Mouse (Mus musculus) hindbrain, embryonic 16.5 days (tissue): ENCODE measurements around the gene Aig1. TPM values are rescaled to one million over a fixed set of nuclear protein-coding genes. Genes with fewer than 3 reads are reported as not detected.

Experiments used
- ATAC-seq: fragments of 200-750 bp; cut with Nextera tagmentation; 2 replicates; pipeline ENCODE4 v1.8.0; 2017; ENCODE audit warnings: moderate TSS enrichment, moderate library complexity
- H3K27ac ChIP-seq: fragments of 300-500 bp; sonication (generic); 2 replicates; pipeline ENCODE4 v1.5.1; 2014; ENCODE audit warnings: low read depth, mild to moderate bottlenecking, control low read depth, low read length, moderate library complexity
- H3K27me3 ChIP-seq: fragments of 300-500 bp; sonication (generic); replicated peaks from 2 replicates; pipeline ENCODE4 v1.6.1; 2014; ENCODE audit warnings: low read length; ENCODE audit not compliant: control insufficient read depth, insufficient read depth
- H3K36me3 ChIP-seq: fragments of 300-500 bp; sonication (generic); 2 replicates; pipeline ENCODE4 v1.6.1; 2014; ENCODE audit warnings: mild to moderate bottlenecking, low read length, moderate library complexity, mixed read lengths; ENCODE audit not compliant: control insufficient read depth, insufficient read depth
- H3K4me1 ChIP-seq: fragments of 300-500 bp; sonication (generic); 2 replicates; pipeline ENCODE4 v1.6.1; 2014; ENCODE audit warnings: low read depth, low read length; ENCODE audit not compliant: control insufficient read depth, insufficient read depth
- H3K4me2 ChIP-seq: fragments of 300-500 bp; sonication (generic); 2 replicates; pipeline ENCODE4 v1.6.1; 2014; ENCODE audit warnings: mild to moderate bottlenecking, low read length, control low read depth, moderate library complexity
- H3K4me3 ChIP-seq: fragments of 300-500 bp; sonication (generic); 2 replicates; pipeline ENCODE4 v1.5.1; 2014; ENCODE audit warnings: mild to moderate bottlenecking, low read length, control low read depth, moderate library complexity
- H3K9ac ChIP-seq: fragments of 300-500 bp; sonication (generic); 2 replicates; pipeline ENCODE4 v1.6.1; 2014; ENCODE audit warnings: low read depth, mild to moderate bottlenecking, control low read depth, low read length, moderate library complexity
- H3K9me3 ChIP-seq: fragments of 300-500 bp; sonication (generic); 2 replicates; pipeline ENCODE4 v1.6.1; 2014; ENCODE audit warnings: mild to moderate bottlenecking, low read length, moderate library complexity; ENCODE audit not compliant: control insufficient read depth
- WGBS: fragments of 180-500 bp; shearing (Covaris S2); extraction: QIAGEN DNeasy Blood & Tissue Kit; methylation state at CpG from one replicate; pipeline ENCODE4 v1.1.7; 2014; 5-methylcytosine and 5-hydroxymethylcytosine counted together
- polyA plus RNA-seq: library from polyadenylated mRNA; unstranded; fragments of >200 nt; fragmentation: Nextera tagmentation; extraction: Ambion mirVana; gene quantifications from 2 replicates; pipeline ENCODE4 v1.2.1, GENCODE M21; 2015

Aig1 gene
- polyA plus RNA-seq, 1 experiment from 2014 or later: 116 TPM

- H3K4me2 ChIP-seq: no peak overlapping the region
- no peaks in the 10 kb centered on the region for H3K4me1 ChIP-seq
- H3K4me3 ChIP-seq: no peak overlapping the region
- no peaks in the 10 kb centered on the region for H3K27me3 ChIP-seq
- H3K9ac ChIP-seq: no peak overlapping the region
- no peak overlapping the region for H3K27ac ChIP-seq
- 62% methylated on average over 2 of the region's 2 CpGs for WGBS
- no peaks in the 10 kb centered on the region for H3K36me3 ChIP-seq
- no peaks in the 10 kb centered on the region for H3K9me3 ChIP-seq
- no peak for ATAC-seq
Measured at GRCm38 (mm10) chr10:13600926-13601325, 267.9 kb downstream of the Aig1 start.

GRCm38 (mm10) chr10:13597491-13597890, 271.3 kb downstream of the Aig1 start:
- no peaks in the 10 kb centered on the region for H3K36me3 ChIP-seq
- H3K27ac ChIP-seq: no peak overlapping the region
- ATAC-seq: no peak
- 70% methylated on average over 8 of the region's 8 CpGs for WGBS
- no peaks in the 10 kb centered on the region for H3K4me1 ChIP-seq
- no peak overlapping the region for H3K9ac ChIP-seq
- no peak overlapping the region for H3K4me3 ChIP-seq
- no peaks in the 10 kb centered on the region for H3K9me3 ChIP-seq
- no peaks in the 10 kb centered on the region for H3K27me3 ChIP-seq
- H3K4me2 ChIP-seq: no peak overlapping the region

Other genes with a start within 250 kb of the Aig1 start
- gene Hivep2, start 97.1 kb upstream of the Aig1 start, polyA plus RNA-seq: 10.6 and 12.5 TPM in 2 replicates